Mouse (Mus musculus): ENCODE measurements around the gene Rnf183.

The Rnf183 gene

DNA sequence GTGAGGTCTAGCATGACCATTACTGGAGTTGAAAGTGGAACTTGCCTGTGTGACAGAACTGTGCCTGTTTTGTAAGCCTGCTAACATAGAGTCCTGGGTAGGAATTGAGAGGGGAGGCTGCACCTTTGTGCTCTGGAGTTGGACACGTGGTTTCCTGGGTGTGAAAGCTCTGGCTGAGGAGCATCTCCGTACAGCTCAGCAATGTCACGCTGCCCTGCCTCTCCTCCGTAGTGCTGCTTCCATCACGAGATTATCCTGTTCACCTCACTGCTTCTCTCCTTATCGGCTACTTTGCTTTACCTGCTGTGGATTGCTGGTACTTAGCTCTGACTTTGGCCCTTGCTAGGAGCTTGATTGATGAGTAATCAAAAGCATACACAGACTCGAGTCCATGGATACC, 51.3 kb downstream of the Rnf183 start:
- in situ Hi-C loops (cut with MboI), result no loop called here

DNA sequence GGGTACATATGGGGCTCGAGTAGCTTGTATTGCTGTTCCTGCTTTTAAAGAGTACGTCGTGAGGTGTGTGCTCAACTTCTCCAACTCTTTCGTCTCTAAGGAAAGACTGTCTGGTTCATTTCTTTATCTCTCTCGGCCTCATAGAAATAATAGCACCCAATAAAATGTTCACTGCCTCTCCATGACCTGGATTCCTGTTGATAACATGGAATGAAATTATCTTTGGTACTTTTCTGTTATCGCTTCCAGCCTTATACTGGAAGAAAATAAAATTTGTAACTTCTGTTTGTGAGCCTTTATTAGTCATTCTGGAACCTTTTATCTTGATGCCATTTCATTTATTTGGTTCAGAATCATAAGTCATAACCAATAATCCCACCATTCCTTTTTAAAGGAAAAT, 51.8 kb downstream of the Rnf183 start:
- in situ Hi-C loops (cut with MboI), result no loop called here

DNA sequence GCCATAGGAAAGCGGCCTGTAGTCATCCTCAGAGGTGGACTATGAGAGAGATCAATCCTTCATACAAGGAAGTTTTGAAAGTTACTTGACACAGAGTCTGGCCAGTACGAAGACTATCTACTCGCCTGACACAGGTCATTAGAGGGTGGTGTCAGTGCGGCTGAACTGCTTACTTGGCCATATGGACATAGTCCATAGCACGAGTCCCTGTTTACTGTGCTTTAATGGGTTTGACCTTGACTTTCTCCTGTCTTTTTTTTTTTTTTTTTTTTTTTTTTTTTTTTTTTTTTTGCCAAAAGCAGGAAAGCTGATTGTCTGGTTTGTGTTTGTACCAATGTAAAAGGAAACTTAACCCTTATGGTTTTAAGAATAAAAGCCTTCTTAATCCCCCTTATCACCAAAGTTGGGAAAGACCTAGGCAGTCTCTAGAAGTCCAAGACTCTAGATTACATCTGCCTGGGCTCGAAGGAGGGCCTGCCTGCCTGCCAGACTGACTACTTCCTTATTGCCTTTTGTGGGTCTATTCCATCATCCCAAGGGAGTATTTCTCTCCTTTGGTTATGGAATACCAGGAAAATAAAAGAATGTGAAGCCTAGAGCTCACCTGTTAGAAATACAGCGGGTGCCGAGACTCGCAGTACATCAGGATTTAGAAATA, 55.2 kb downstream of the Rnf183 start:
- in situ Hi-C loops (cut with MboI), result no loop called here

All from mature B cell (primary cell).